Mouse (Mus musculus) hindbrain, embryonic 14.5 days (tissue): ENCODE measurements around the gene Fas. TPM values are rescaled to one million over a fixed set of nuclear protein-coding genes. Genes with fewer than 3 reads are reported as not detected.

ENCODE experiments used
- ATAC-seq: fragments of 200-750 bp; cut with Nextera tagmentation; 2 replicates; pipeline ENCODE4 v1.8.0; 2017; ENCODE audit warnings: moderate number of reproducible peaks, mild to moderate bottlenecking, moderate TSS enrichment, moderate library complexity; ENCODE audit not compliant: low FRiP score
- DNase-seq: peaks from one replicate; pipeline ENCODE4 v3.0.0-alpha.2; 2015; ENCODE audit warnings: low spot score
- H3K27ac ChIP-seq: fragments of 300-500 bp; sonication (generic); 2 replicates; pipeline ENCODE4 v1.5.1; 2014; ENCODE audit warnings: mild to moderate bottlenecking, moderate library complexity
- H3K27me3 ChIP-seq: fragments of 300-500 bp; sonication (generic); 2 replicates; pipeline ENCODE4 v1.6.1; 2014; ENCODE audit warnings: mild to moderate bottlenecking, low read length, mixed read lengths; ENCODE audit not compliant: control insufficient read depth, insufficient read depth
- H3K36me3 ChIP-seq: fragments of 300-500 bp; sonication (generic); replicated peaks from 2 replicates; pipeline ENCODE4 v1.6.1; 2014; ENCODE audit not compliant: control insufficient read depth, insufficient read depth
- H3K4me1 ChIP-seq: fragments of 300-500 bp; sonication (generic); replicated peaks from 2 replicates; pipeline ENCODE4 v1.6.1; 2014; ENCODE audit warnings: antibody characterized with exemption, low read length, mixed read lengths; ENCODE audit not compliant: control insufficient read depth, insufficient read depth
- H3K4me2 ChIP-seq: fragments of 300-500 bp; sonication (generic); replicated peaks from 2 replicates; pipeline ENCODE4 v1.6.1; 2014; ENCODE audit warnings: mild to moderate bottlenecking, moderate library complexity
- H3K4me3 ChIP-seq: fragments of 300-500 bp; sonication (generic); replicated peaks from 2 replicates; pipeline ENCODE4 v1.5.1; 2014; ENCODE audit warnings: mild to moderate bottlenecking, low read length
- H3K9ac ChIP-seq: fragments of 300-500 bp; sonication (generic); 2 replicates; pipeline ENCODE4 v1.6.1; 2014
- H3K9me3 ChIP-seq: fragments of 300-500 bp; sonication (generic); 2 replicates; pipeline ENCODE4 v1.6.1; 2016; ENCODE audit warnings: low read length; ENCODE audit not compliant: control insufficient read depth
- WGBS: fragments of 180-500 bp; shearing (Covaris S2); extraction: QIAGEN DNeasy Blood & Tissue Kit; methylation state at CpG from one replicate; pipeline ENCODE4 v1.1.7; 2014; 5-methylcytosine and 5-hydroxymethylcytosine counted together
- polyA plus RNA-seq: library from polyadenylated mRNA; unstranded; fragments of >200 nt; fragmentation: Nextera tagmentation; extraction: Ambion mirVana; gene quantifications from 2 replicates; pipeline ENCODE4 v1.2.1, GENCODE M21; 2014

The Fas gene
- polyA plus RNA-seq, 1 experiment from 2014 or later = 1.5 TPM

GRCm38 (mm10) chr19:34291956-34292355 is 1.5 kb downstream of the Fas start:
- 79% methylated on average over 5 of the region's 5 CpGs for WGBS
- H3K36me3 ChIP-seq = no peaks in the 10 kb centered on the region

GRCm38 (mm10) chr19:34292701-34293100 is 2.2 kb downstream of the Fas start:
- no peak overlapping the region for H3K9ac ChIP-seq
- ATAC-seq (no peak), DNase-seq (no peak)
- no peak overlapping the region for H3K4me3 ChIP-seq
- 83% methylated on average over 2 of the region's 2 CpGs for WGBS
- no peak overlapping the region for H3K4me2 ChIP-seq
- 0 out of 2 replicates have a peak, but pooled peaks cover 9% of the 10 kb centered on the region for H3K4me1 ChIP-seq
- H3K27me3 ChIP-seq = no peaks in the 10 kb centered on the region
- no peak overlapping the region for H3K27ac ChIP-seq
- no peaks in the 10 kb centered on the region for H3K9me3 ChIP-seq
- H3K36me3 ChIP-seq = no peaks in the 10 kb centered on the region

More at GRCm38 (mm10) chr19:34291956-34292355, 1.5 kb downstream of the Fas start:
- H3K4me3 ChIP-seq = no peak overlapping the region
- no peaks in the 10 kb centered on the region for H3K9me3 ChIP-seq
- H3K4me1 ChIP-seq = 0 out of 2 replicates have a peak, but pooled peaks cover 9% of the 10 kb centered on the region
- ATAC-seq (no peak), DNase-seq (no peak)
- no peak overlapping the region for H3K27ac ChIP-seq
- no peak overlapping the region for H3K4me2 ChIP-seq
- no peak overlapping the region for H3K9ac ChIP-seq
- H3K27me3 ChIP-seq = no peaks in the 10 kb centered on the region

GRCm38 (mm10) chr19:34293376-34293947 is 3.0 kb downstream of the Fas start:
- no peak for DNase-seq
- H3K9ac ChIP-seq = no peak overlapping the region
- H3K4me3 ChIP-seq = no peak overlapping the region
- H3K27ac ChIP-seq = no peak overlapping the region
- H3K27me3 ChIP-seq = no peaks in the 10 kb centered on the region
- no peak overlapping the region for H3K4me2 ChIP-seq
- no peak for ATAC-seq
- no peaks in the 10 kb centered on the region for H3K9me3 ChIP-seq
- WGBS = 79% methylated on average over 3 of the region's 3 CpGs
- no peaks in the 10 kb centered on the region for H3K36me3 ChIP-seq
- H3K4me1 ChIP-seq = 0 out of 2 replicates have a peak, but pooled peaks cover 9% of the 10 kb centered on the region

- 0 out of 2 replicates have a peak, but pooled peaks cover 4% of the 10 kb centered on the region for H3K4me1 ChIP-seq
- H3K9me3 ChIP-seq = no peaks in the 10 kb centered on the region
- H3K36me3 ChIP-seq = no peaks in the 10 kb centered on the region
- no peak overlapping the region for H3K4me3 ChIP-seq
- no peak for ATAC-seq
- no peak overlapping the region for H3K4me2 ChIP-seq
- no peaks in the 10 kb centered on the region for H3K27me3 ChIP-seq
- H3K27ac ChIP-seq = no peak overlapping the region
- no peak overlapping the region for H3K9ac ChIP-seq
- no peak for DNase-seq
- WGBS = 86% methylated on average over 6 of the region's 6 CpGs
Observed at GRCm38 (mm10) chr19:34295442-34295841, 5.0 kb downstream of the Fas start.

GRCm38 (mm10) chr19:34298531-34298930 is 8.1 kb downstream of the Fas start:
- Histone ChIP-seq H3K4me1 (no peaks in the 10 kb centered on the region), H3K4me2 (no peak overlapping the region), H3K27me3 (no peaks in the 10 kb centered on the region), H3K9ac (no peak overlapping the region), H3K27ac (no peak overlapping the region), H3K36me3 (no peaks in the 10 kb centered on the region), H3K9me3 (no peaks in the 10 kb centered on the region), H3K4me3 (no peak overlapping the region)
- DNase-seq (no peak), ATAC-seq (no peak)
- WGBS = 87% methylated on average over 1 of the region's 1 CpGs

GRCm38 (mm10) chr19:34299229-34299628 is 8.8 kb downstream of the Fas start:
- H3K36me3 ChIP-seq = no peaks in the 10 kb centered on the region
- H3K4me1 ChIP-seq = no peaks in the 10 kb centered on the region
- WGBS = 75% methylated on average over 4 of the region's 4 CpGs
- H3K4me3 ChIP-seq = no peak overlapping the region
- H3K9me3 ChIP-seq = no peaks in the 10 kb centered on the region
- DNase-seq (no peak), ATAC-seq (no peak)
- H3K27ac ChIP-seq = no peak overlapping the region
- H3K4me2 ChIP-seq = no peak overlapping the region
- no peak overlapping the region for H3K9ac ChIP-seq
- H3K27me3 ChIP-seq = no peaks in the 10 kb centered on the region

- Histone ChIP-seq H3K9ac (no peak overlapping the region), H3K4me1 (no peaks in the 10 kb centered on the region), H3K27me3 (no peaks in the 10 kb centered on the region), H3K4me3 (no peak overlapping the region), H3K27ac (no peak overlapping the region), H3K36me3 (no peaks in the 10 kb centered on the region), H3K4me2 (no peak overlapping the region), H3K9me3 (no peaks in the 10 kb centered on the region)
- ATAC-seq (no peak), DNase-seq (no peak)
- WGBS = 84% methylated on average over 2 of the region's 2 CpGs
Observed at GRCm38 (mm10) chr19:34300430-34300829, 10.0 kb downstream of the Fas start.

GRCm38 (mm10) chr19:34304917-34305316 is 14.5 kb downstream of the Fas start:
- Histone ChIP-seq H3K9ac (no peak overlapping the region), H3K36me3 (no peaks in the 10 kb centered on the region), H3K4me1 (no peaks in the 10 kb centered on the region), H3K9me3 (no peaks in the 10 kb centered on the region), H3K27me3 (no peaks in the 10 kb centered on the region), H3K4me2 (no peak overlapping the region), H3K27ac (no peak overlapping the region), H3K4me3 (no peak overlapping the region)
- DNase-seq = no peak
- no peak for ATAC-seq

- Histone ChIP-seq H3K4me3 (no peak overlapping the region), H3K4me2 (no peak overlapping the region), H3K27me3 (no peaks in the 10 kb centered on the region), H3K4me1 (no peaks in the 10 kb centered on the region), H3K9ac (no peak overlapping the region), H3K36me3 (no peaks in the 10 kb centered on the region), H3K27ac (no peak overlapping the region), H3K9me3 (no peaks in the 10 kb centered on the region)
- WGBS = 83% methylated on average over 6 of the region's 6 CpGs
- DNase-seq (no peak), ATAC-seq (no peak)
Observed at GRCm38 (mm10) chr19:34306794-34307193, 16.3 kb downstream of the Fas start.
